Mouse (Mus musculus): ENCODE data around the gene Ahcyl2. TPM values are rescaled to one million over a fixed set of nuclear protein-coding genes. Genes with fewer than 3 reads are reported as not detected.

The Ahcyl2 gene
- polyA plus RNA-seq, 1 experiment: 0.34 TPM

DNA sequence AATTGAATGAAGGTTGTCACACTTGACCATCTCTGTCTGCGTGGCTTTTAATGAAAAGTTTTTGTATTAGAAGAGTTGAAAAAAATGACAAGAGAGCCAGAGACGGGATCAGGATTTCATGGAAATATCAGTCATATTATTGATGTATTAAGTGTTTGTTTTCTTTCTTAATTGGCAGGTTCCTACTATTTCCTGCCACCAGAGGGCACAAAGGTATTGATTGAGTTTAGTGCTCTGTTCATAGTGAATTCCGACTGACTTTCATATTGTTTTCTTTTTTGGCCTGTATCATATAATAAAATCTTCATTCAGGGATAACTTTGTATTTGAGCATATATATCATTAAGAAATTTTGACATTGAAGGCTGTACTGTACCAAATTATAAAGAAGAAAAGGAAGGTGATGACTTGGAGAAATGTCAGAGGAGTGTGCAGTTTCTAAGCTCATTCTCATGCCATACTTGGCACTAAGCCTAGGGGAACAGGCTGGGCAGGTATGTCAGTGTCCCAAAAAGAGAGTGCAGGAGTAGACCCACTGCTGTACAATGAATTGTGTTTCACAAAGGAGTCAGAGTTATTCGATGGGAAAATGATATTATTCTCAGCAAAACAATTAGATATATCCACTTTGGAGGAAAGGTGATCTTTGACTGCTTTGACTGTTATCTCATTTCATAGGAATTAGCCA, 65.9 kb downstream of the Ahcyl2 start:
- Histone ChIP-seq H3K36me3 (ENCODE audit: control insufficient read depth) (no peaks in the 10 kb centered on the region), H3K9me3 (ENCODE audit: control insufficient read depth, low read length) (no peaks in the 10 kb centered on the region), H3K4me1 (ENCODE audit: control insufficient read depth) (peaks cover 6% of the 10 kb centered on the region), H3K4me3 (replicated peaks) (no peak overlapping the region), H3K27me3 (ENCODE audit: control insufficient read depth) (no peaks in the 10 kb centered on the region)
- TF ChIP-seq GATA1 (IDR thresholded peaks at IDR 0.05; ENCODE audit: low read length): no peak
- TF ChIP-seq TAL1 (IDR thresholded peaks at IDR 0.05; ENCODE audit: low read length): no peak

DNA sequence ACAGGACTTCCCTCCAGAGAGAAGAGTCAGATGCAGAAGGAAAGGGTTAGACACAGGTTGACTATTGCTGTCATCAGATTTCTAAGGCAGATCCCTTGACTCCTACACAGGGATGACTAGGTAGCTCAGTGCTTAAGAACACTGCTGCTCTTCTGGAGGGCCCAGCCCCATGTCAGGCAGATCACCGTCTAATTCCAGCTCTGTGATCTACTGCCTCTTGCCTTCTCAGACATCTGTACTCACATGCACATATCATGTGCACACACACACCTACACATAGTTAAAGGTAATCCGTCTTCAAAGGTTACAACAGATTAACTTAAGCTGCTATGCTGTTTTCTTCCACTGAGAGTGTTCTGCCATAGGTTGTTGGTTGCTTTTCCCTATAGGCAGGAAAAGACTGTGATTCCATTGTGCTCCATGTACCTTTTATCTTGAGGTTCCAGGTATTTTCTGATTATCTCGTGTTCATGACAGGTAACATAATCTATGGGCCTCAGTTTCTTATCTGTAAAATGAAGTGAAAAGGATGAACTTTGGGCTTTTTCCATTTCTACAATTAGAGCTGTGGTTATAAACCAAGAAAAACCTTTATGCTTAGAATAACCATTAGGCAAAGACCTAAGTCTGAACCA, 67.8 kb downstream of the Ahcyl2 start:
- TF ChIP-seq TAL1 (IDR thresholded peaks at IDR 0.05; ENCODE audit: low read length) (no peak), GATA1 (IDR thresholded peaks at IDR 0.05; ENCODE audit: low read length) (no peak)
- Histone ChIP-seq H3K36me3 (ENCODE audit: control insufficient read depth) (no peaks in the 10 kb centered on the region), H3K27me3 (ENCODE audit: control insufficient read depth) (no peaks in the 10 kb centered on the region), H3K4me1 (ENCODE audit: control insufficient read depth) (peaks cover 6% of the 10 kb centered on the region), H3K9me3 (ENCODE audit: control insufficient read depth, low read length) (no peaks in the 10 kb centered on the region), H3K4me3 (replicated peaks) (no peak overlapping the region)

DNA sequence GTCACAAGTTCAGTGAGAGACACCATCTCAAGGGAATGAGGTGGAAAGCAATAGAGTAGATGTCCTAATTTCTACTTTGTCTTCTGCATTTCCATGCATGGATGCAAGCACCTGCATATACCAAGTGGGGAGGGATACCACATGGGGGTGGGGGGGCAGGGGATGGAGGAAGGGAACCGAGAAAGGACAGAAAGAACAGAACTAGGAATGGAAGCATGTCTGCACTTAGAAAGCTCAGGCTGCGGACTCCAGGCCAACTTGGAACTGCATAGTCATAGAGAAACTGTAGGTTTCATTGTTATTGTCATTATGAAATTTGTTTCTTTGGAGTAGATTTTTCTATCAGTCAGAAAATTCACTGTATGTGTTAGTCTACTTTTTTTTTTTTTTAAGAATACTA, 69.8 kb downstream of the Ahcyl2 start:
- H3K4me3 ChIP-seq (replicated peaks): no peak overlapping the region
- H3K27me3 ChIP-seq (ENCODE audit: control insufficient read depth): no peaks in the 10 kb centered on the region
- H3K9me3 ChIP-seq (ENCODE audit: control insufficient read depth, low read length): no peaks in the 10 kb centered on the region
- no peak for TF ChIP-seq GATA1 (IDR thresholded peaks at IDR 0.05; ENCODE audit: low read length)
- TF ChIP-seq TAL1 (IDR thresholded peaks at IDR 0.05; ENCODE audit: low read length): no peak
- peaks cover 6% of the 10 kb centered on the region for H3K4me1 ChIP-seq (ENCODE audit: control insufficient read depth)
- H3K36me3 ChIP-seq (ENCODE audit: control insufficient read depth): no peaks in the 10 kb centered on the region

DNA sequence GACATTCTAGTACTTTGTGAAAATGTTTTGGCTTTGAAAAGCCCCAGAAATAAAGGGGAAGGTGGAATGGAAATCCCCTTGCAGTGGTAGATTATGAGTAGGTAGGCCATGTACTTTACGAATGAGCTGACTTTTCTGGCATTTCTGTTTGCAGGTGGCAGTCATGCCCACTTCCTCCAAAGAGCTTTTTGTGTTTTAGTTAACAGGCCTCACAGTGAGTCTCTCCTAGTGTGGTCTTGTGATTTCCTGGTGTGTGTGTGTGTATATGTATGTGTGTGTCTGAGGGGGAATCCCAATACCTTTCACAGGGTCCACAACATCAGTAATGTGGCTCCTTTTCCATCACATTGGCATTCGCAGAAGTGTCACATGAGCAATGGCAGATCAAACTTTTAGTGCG, 70.7 kb downstream of the Ahcyl2 start:
- peaks cover 6% of the 10 kb centered on the region for H3K4me1 ChIP-seq (ENCODE audit: control insufficient read depth)
- H3K4me3 ChIP-seq (replicated peaks): no peak overlapping the region
- TF ChIP-seq GATA1 (IDR thresholded peaks at IDR 0.05; ENCODE audit: low read length): no peak
- TF ChIP-seq TAL1 (IDR thresholded peaks at IDR 0.05; ENCODE audit: low read length): no peak
- no peaks in the 10 kb centered on the region for H3K36me3 ChIP-seq (ENCODE audit: control insufficient read depth)
- no peaks in the 10 kb centered on the region for H3K9me3 ChIP-seq (ENCODE audit: control insufficient read depth, low read length)
- H3K27me3 ChIP-seq (ENCODE audit: control insufficient read depth): no peaks in the 10 kb centered on the region

DNA sequence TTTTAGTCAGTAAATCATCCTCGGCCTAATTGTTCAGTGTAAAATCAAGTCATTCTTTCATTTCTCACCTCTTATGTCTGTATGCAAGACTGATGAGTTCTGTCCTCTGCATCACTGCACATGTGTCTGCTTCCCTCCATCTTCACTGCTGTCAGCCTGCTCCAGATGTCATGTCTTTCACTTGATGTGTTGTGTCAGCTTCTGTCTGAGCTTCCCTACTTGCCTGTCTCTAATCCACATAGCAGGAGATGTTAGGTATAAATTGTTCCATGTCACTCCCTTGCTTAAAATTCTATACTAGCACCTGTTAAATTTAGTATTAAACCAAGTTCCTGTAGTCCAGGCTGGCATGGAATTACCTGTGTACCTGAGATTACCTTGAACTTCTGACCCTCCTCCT, 72.2 kb downstream of the Ahcyl2 start:
- H3K9me3 ChIP-seq (ENCODE audit: control insufficient read depth, low read length): no peaks in the 10 kb centered on the region
- TF ChIP-seq TAL1 (IDR thresholded peaks at IDR 0.05; ENCODE audit: low read length) (no peak), GATA1 (IDR thresholded peaks at IDR 0.05; ENCODE audit: low read length) (no peak)
- peaks cover 6% of the 10 kb centered on the region for H3K4me1 ChIP-seq (ENCODE audit: control insufficient read depth)
- H3K36me3 ChIP-seq (ENCODE audit: control insufficient read depth): no peaks in the 10 kb centered on the region
- H3K27me3 ChIP-seq (ENCODE audit: control insufficient read depth): no peaks in the 10 kb centered on the region
- no peak overlapping the region for H3K4me3 ChIP-seq (replicated peaks)

DNA sequence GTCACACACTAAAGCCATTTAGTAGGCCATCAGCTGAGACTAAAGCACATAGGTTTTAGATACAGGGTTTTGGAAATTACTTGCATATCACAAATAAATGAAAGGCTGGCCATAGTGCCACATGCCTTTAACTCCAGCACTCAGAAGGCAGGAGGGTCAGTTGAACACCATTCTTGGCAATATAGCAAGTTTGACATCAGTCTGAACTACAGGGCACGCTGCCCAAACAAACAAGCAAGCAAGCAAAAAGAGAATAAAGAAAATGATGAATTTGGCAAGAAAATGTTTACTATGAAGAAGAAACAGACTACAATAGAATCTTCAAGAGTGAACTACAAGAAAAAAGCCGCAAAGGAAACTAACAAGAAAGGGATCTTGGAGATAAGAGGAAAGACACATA, 73.7 kb downstream of the Ahcyl2 start:
- H3K27me3 ChIP-seq (ENCODE audit: control insufficient read depth): no peaks in the 10 kb centered on the region
- no peaks in the 10 kb centered on the region for H3K36me3 ChIP-seq (ENCODE audit: control insufficient read depth)
- no peak overlapping the region for H3K4me3 ChIP-seq (replicated peaks)
- TF ChIP-seq TAL1 (IDR thresholded peaks at IDR 0.05; ENCODE audit: low read length) (no peak), GATA1 (IDR thresholded peaks at IDR 0.05; ENCODE audit: low read length) (no peak)
- no peaks in the 10 kb centered on the region for H3K4me1 ChIP-seq (ENCODE audit: control insufficient read depth)
- H3K9me3 ChIP-seq (ENCODE audit: control insufficient read depth, low read length): no peaks in the 10 kb centered on the region

DNA sequence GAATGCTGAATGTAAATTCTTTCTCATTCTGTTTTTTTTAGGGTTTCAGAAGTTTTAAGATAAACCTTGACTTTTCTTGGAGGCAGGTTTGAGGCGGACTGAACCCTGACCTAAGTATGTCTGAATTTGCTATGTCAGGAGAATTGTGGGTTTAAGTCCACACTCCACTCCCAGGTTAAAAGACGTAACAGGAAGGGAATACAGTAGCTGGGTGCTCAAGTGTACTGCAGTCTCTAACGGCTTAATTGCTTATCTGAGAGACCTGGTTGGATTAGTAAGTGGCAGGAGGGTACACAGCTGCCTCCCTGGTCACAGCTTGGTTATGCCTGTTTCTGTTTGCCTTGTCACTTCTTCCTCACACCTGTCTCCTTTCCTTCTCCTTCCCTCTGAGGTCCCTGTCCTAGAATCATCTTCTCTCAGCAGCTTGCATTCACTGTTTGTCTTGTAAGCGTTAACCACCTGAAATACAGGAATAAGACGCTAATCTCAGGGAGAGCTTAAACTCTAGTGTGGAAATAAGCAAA, 79.9 kb downstream of the Ahcyl2 start:
- H3K4me1 ChIP-seq (ENCODE audit: control insufficient read depth): peaks cover 7% of the 10 kb centered on the region
- H3K4me3 ChIP-seq (replicated peaks): no peak overlapping the region
- H3K27me3 ChIP-seq (ENCODE audit: control insufficient read depth): no peaks in the 10 kb centered on the region
- TF ChIP-seq TAL1 (IDR thresholded peaks at IDR 0.05; ENCODE audit: low read length) (no peak), GATA1 (IDR thresholded peaks at IDR 0.05; ENCODE audit: low read length) (no peak)
- no peaks in the 10 kb centered on the region; the same call in 1 of the 2 replicates for H3K36me3 ChIP-seq (ENCODE audit: control insufficient read depth)
- H3K9me3 ChIP-seq (ENCODE audit: control insufficient read depth, low read length): no peaks in the 10 kb centered on the region

DNA sequence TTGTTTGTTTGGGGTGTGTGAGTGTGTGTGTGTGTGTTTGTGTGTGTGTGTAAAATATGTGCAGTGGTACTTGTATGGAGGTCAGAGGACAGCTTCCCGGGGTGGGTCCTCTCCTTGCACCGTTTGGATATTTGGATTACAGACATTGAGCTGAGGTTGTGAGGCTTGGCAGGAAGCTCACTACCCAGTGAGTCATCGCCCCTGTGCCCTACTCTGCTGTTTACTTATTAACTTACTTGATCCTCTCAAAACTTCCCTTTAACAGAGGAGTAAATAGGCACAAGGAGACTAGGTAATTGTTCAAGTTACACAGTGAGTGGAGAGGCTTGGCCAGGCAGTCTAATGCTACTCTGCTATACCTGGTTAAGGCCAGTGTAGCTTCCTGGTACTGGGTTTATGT, 81.0 kb downstream of the Ahcyl2 start:
- H3K36me3 ChIP-seq (ENCODE audit: control insufficient read depth): no peaks in the 10 kb centered on the region; the same call in 1 of the 2 replicates

DNA sequence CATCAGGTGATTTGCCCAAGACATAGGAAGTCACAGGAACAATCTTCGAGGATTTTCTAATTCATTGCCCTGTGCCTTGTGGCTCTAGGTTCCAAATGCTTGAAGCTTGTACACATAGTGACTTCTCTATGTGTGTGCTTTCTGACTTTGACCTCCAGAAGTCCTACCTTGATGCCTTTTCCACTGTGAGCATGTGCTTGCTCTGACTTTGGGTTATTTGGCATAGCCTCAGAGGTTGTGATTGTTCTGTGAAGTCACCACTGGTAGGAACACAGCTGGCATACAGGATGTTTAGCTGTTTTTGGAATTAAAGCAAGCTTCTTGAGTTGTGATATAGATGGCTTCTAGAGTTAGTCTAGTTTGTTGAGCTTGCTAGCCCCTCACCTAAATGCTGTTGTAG, 82.3 kb downstream of the Ahcyl2 start:
- Histone ChIP-seq H3K36me3 (ENCODE audit: control insufficient read depth) (no peaks in the 10 kb centered on the region; the same call in 1 of the 2 replicates), H3K9me3 (ENCODE audit: control insufficient read depth, low read length) (no peaks in the 10 kb centered on the region), H3K27me3 (ENCODE audit: control insufficient read depth) (no peaks in the 10 kb centered on the region), H3K4me1 (ENCODE audit: control insufficient read depth) (peaks cover 20% of the 10 kb centered on the region), H3K4me3 (replicated peaks) (no peak overlapping the region)
- TF ChIP-seq GATA1 (IDR thresholded peaks at IDR 0.05; ENCODE audit: low read length) (no peak), TAL1 (IDR thresholded peaks at IDR 0.05; ENCODE audit: low read length) (no peak)

More for the DNA sequence above, 81.0 kb downstream of the Ahcyl2 start:
- no peak overlapping the region for H3K4me3 ChIP-seq (replicated peaks)
- no peak for TF ChIP-seq GATA1 (IDR thresholded peaks at IDR 0.05; ENCODE audit: low read length)
- no peak for TF ChIP-seq TAL1 (IDR thresholded peaks at IDR 0.05; ENCODE audit: low read length)
- no peaks in the 10 kb centered on the region for H3K27me3 ChIP-seq (ENCODE audit: control insufficient read depth)
- peaks cover 15% of the 10 kb centered on the region for H3K4me1 ChIP-seq (ENCODE audit: control insufficient read depth)
- H3K9me3 ChIP-seq (ENCODE audit: control insufficient read depth, low read length): no peaks in the 10 kb centered on the region

Measured in erythroblast, embryonic 14.5 days (primary cell).